ENCODE assay signal across 23 mouse cellular contexts in the genomic region with DNA sequence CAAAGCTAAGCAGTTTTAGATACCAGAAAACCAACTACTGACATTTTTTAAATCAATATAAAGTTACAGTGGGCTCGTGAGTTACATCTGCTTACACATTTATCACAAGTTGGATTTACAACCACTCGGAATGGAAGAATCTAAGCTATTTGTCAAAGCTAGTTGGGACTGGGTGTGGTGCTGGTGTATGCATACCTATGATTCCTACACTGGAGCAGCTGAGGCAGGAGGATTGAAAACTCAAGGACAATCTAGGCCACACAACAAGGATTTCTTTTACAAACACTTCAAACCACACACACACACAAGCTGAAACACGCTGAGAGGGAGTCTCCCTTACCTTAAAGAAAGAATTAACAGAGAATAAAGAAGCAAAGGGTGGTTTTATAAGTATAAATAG.
"Had no signal": no experiment of that assay in that cellular context is flagged by ENCODE, and none has a peak within 500 bp of the region (broad histone marks: within the 10 kb centered on the region; RNA-seq: fewer than 3 reads in every experiment).

No protein-coding gene starts in this region.

- H3K36me3 ChIP-seq: heart, embryonic 13.5 days; heart, embryonic 15.5 days; hindbrain, embryonic 13.5 days; hindbrain, embryonic 15.5 days; kidney, embryonic 15.5 days; liver, embryonic 13.5 days; liver, embryonic 15.5 days had no signal

- DNase-seq: gastrocnemius, postnatal 14 days; gastrocnemius, postnatal 36 days; heart, adult 18-20 months; heart, postnatal 14 days; heart, postnatal 36 days; kidney, adult 11 months; kidney, adult 2 months; kidney, adult 9 months; kidney, postnatal 14 days; kidney, postnatal 36 days; liver; liver, embryonic 13.5 days; liver, postnatal 0 days had no signal

- H3K4me1 ChIP-seq: heart, embryonic 15.5 days; limb, embryonic 10.5 days; liver, embryonic 13.5 days; liver, embryonic 15.5 days had no signal

- H3K4me3 ChIP-seq: heart, embryonic 13.5 days; heart, embryonic 15.5 days; hindbrain, embryonic 13.5 days; hindbrain, embryonic 15.5 days; kidney, embryonic 15.5 days; limb, embryonic 10.5 days; limb, embryonic 12.5 days; liver, embryonic 13.5 days; liver, embryonic 15.5 days had no signal

- H3K27me3 ChIP-seq: heart, embryonic 13.5 days; heart, embryonic 15.5 days; hindbrain, embryonic 13.5 days; hindbrain, embryonic 15.5 days; kidney, embryonic 15.5 days; limb, embryonic 12.5 days; liver, embryonic 13.5 days; liver, embryonic 15.5 days had no signal

- H3K27ac ChIP-seq: heart, embryonic 13.5 days; heart, embryonic 15.5 days; hindbrain, embryonic 13.5 days; hindbrain, embryonic 15.5 days; hindbrain, postnatal 0 days; kidney, embryonic 15.5 days; kidney, postnatal 0 days; limb, embryonic 10.5 days; limb, embryonic 12.5 days; liver, embryonic 13.5 days; liver, embryonic 15.5 days had no signal

- H3K9ac ChIP-seq: heart, embryonic 13.5 days; heart, embryonic 15.5 days; hindbrain, embryonic 13.5 days; hindbrain, embryonic 15.5 days; kidney, embryonic 15.5 days; limb, embryonic 12.5 days; liver, embryonic 13.5 days; liver, embryonic 15.5 days; liver, postnatal 0 days had no signal
